Mouse (Mus musculus) kidney, postnatal 4 days (tissue): ENCODE data around the gene Atp6ap2.
"Not testable (repeated sequence)": the region's sequence is repeated elsewhere in the genome, so short reads cannot be mapped to it uniquely, and the experiment has no call there.

Experiments
- DNase-seq, 2 experiments: peaks; one replicate each; pipeline ENCODE4 v3.0.0; 2021; ENCODE audit warnings: mixed read lengths in 2 of 2

Atp6ap2 gene

DNA sequence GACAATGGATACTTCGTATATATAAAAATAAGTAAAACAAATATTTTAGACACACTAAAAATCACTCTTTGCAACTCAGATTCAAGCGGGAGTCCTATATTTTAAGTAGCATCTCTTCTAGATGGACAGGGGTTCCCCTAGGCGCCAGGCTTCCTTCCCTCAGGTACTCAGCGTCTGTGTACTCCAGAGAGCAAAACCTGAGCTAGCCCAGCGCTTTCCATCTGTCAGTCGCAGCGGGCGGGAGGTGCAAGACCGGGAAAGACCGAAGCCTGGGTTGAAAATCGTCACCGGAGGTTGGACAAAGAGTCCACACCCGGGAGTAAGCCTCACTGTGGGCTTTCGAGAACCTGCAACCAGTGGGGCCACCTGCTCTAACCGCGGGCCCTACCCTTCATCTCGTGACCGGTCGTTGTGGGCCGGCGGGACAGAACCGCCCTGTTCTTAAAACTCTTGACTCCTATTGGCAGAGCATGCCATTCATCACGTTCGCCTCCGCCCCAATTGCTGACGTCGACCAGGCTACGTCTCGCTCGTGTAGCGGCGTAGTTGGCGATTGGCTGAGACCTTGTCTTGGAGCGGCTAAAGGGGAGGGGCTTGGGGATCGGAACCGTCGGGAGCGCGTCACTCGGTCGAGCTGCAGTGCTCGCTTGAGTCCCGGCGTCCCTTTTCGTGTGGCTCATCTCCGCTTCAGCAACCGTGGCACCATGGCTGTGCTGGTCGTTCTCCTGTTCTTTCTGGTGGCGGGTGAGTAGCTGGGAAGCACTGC, at the start of gene Atp6ap2:
Gene Atp6ap2 (plus strand): TSS at position 610 of the 766 bp plus-strand sequence.
- DNase-seq = peak; percentile 91 to 94

DNA sequence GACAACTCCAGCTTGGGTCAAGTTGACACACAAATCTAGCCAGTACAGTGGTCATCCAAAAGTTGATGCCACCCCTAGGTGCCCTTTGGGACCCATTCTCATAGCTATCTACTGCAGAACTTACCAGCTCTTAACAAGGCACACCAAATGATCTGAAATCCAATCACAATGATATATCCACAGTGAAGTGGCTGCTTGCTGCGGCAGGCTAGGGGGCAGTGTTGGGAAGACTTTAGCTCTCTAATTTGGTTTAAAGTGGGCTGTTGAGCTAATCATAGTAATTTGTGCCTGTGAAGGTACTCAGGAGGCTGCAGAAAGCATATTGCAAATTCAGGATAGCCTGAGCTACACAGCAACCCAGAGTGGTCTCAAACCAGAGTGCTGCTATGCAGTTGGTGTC, 43.2 kb upstream of the Atp6ap2 start:
- no peak for DNase-seq

- peak in 1 of 2 experiments; percentile 20 for DNase-seq
Measured at GRCm38 (mm10) chrX:12557086-12557485, 30.5 kb upstream of the Atp6ap2 start.

DNA sequence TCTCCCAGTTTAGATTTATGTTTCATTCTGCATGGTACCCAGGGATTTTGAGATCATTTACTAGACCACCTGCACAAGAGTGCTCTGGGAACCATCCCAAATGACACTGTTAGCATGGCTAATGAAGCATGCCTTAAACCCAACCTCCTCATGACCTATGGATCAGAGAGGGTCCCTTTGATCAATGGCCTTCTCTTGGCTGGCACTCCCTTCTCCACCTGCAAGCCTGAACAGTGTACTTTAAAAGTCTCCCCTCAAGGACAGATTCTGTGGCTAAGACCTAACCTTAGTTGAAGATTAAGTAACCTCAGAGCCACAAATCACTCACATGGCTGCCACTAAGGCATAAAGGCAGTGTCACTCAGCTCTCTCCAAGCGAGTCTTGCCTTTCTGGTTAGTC, 16.2 kb upstream of the Atp6ap2 start:
- no peak for DNase-seq

- DNase-seq = no peak
Measured at GRCm38 (mm10) chrX:12577936-12578335, 9.7 kb upstream of the Atp6ap2 start.

DNA sequence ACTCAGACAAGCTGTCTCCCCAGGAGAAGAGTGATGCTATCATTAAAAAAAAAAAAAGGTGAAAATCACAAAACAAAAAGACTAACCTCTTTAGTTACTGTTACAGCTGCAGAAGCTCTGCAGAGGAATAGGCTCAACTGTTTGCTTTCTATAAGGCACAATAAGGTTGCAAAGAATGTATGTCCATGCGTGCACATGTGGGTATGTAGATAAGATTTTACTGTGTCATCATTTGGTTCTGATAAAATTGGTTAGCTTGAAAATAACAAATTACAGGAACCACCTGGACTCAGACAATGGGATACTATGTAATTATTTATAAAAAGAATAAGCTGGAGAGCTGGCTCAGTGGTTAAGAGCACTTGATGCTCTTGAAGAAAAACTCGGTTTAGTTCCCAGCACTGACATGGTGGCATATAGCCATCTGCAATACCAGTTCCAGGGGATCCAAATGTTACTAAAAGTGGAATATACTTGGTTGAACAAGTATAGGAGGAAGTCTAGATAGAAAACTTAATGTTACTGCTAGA, 9.2 kb upstream of the Atp6ap2 start:
- no peak for DNase-seq

DNA sequence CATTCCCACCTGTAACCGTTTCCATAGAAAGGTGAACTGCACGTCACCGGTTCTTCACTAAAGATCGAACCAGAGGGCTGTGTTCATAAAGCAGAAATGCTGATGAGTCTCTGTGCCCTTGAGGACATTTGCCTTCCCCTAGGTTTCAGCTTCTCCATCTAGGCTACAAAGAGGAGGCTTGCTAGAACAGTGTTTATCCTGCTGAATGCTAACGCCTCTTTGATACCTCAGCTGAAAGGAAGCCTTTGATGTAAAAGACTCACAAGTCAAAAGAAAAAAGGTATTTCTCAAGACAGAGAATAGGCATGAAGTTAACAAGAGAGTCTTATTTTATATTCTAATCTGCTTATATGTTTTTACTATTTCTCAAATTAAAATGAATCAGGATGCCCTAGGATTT, 4.3 kb upstream of the Atp6ap2 start:
- no peak for DNase-seq

- DNase-seq = no peak
Measured at GRCm38 (mm10) chrX:12587958-12588355, 356 bp downstream of the Atp6ap2 start.

- DNase-seq = no peak
Measured at GRCm38 (mm10) chrX:12591401-12591943, 3.9 kb downstream of the Atp6ap2 start.

DNA sequence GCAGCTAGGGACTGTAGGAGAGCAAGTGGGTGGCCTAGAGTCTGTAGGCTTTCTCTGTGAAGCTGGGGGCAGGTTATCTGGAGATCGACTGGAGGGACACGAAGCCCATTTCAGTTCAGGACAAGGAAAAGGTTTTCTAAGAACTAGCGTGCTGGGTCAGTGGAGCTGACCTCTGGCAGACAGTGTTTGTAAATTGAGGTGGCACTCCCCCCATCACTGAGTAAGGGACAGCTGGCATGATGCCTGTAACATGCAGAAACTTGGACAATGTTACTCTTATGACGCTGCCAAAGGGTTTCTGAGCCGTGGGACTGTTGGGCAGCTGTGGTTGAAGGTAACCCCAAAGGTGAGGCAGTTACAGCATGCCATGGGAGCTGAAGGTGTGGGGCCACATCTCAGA, 4.4 kb downstream of the Atp6ap2 start:
- DNase-seq = peak; percentile 1 to 14

GRCm38 (mm10) chrX:12593824-12594223, 6.2 kb downstream of the Atp6ap2 start:
- DNase-seq = no peak

- not testable (repeated sequence) for DNase-seq
Measured at GRCm38 (mm10) chrX:12610541-12610940, 22.9 kb downstream of the Atp6ap2 start.

GRCm38 (mm10) chrX:12611211-12611610, 23.6 kb downstream of the Atp6ap2 start:
- no peak for DNase-seq

- not testable (repeated sequence) for DNase-seq
Measured at GRCm38 (mm10) chrX:12612360-12612759, 24.8 kb downstream of the Atp6ap2 start.

- no peak for DNase-seq
Measured at GRCm38 (mm10) chrX:12625131-12625530, 37.5 kb downstream of the Atp6ap2 start.

DNA sequence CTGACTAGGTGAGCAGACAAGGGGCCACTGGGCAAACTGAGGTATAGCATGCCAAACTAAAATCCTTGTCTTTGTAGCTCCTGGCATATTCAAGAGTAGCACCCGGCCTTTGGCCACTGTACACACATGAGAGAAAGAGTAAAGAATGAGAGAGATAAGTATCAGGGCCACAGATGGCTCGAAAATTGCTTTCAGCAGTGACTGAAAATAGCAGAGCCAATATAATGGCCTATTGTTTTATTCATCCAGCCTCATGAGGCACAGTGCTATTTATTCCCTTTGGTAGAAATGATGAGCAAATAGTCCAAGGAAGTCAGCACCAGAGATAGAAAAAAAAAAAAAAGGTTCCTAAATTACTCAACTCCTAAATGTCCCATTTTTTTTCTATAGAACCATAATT, 57.4 kb downstream of the Atp6ap2 start:
- no peak for DNase-seq

DNA sequence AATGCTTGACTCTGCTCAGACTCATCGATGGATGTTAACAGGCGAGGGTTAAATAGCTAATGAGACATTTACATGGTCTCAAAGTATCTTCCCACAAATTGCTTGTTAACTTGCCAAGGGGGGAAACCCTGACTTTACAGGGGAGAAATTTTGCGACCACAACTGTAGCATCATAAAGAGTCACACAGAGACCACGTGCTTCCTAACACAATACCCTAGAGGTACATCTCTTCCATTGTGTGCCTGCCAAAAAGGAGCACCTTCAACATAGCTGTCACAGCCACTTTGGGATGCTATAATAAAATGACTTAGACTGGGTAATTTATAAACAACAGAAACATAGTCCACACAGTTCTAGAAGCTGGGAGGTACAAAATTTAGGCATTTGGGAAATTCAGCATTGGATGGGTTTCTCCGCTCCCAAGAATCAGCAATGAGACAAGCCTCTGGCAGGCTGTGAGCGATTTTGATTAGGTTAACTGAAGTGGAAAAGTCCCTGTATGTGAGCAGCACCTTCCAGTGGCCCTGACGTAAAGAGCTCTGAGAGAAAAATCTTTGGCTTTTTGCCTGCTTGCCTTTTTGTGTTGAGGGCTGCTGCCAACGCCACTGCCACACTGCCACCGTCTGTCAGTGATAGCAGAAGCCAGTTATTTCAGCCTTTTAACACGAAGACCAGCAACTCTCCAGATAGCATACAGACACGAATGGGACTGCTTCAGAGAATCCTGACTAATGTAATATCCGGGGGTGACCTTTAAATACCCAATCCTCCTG, 58.1 kb downstream of the Atp6ap2 start:
- DNase-seq = no peak

- no peak for DNase-seq
Measured at GRCm38 (mm10) chrX:12651906-12652305, 64.3 kb downstream of the Atp6ap2 start.

GRCm38 (mm10) chrX:12653879-12654278, 66.3 kb downstream of the Atp6ap2 start:
- no peak for DNase-seq
